Mouse (Mus musculus): Measurements from ENCODE around the gene Eif4b. TPM values are rescaled to one million over a fixed set of nuclear protein-coding genes. Genes with fewer than 3 reads are reported as not detected.

Eif4b gene
- total and polyA plus RNA-seq, 3 experiments = 536 to 652 (median 555) TPM

DNA sequence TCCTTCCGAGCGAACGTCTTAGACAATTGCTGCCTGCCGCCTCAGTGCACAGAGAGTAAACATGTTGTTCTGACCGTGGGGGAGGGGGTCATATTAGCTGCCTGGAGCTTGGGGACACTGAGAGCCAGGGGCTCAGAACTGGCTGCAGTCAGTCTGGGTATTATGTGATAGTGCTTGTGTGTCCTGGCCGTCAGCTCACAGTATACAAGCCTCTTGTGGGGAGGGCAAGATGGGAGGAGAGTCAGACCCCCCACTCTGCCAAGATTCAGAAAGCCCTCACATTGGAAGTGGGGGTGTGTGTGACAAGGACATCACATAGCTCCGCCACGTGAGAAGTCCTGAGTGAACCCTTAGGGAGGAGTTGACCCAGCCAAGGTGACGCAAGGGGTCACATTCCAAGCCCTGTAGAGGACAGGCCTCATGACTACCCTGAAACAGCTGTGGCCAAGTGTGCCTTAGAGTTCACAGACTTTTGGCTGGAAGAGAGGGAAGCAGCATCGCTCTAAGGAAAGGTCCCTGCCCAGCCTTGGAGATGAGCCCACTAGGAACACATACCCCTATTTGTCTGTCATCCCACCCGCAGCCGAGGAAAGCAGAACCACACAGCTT, 30.5 kb downstream of the Eif4b start:
- Histone ChIP-seq H3K4me2 (ENCODE audit: insufficient read depth, low read depth, poor library complexity, severe bottlenecking) (no peak overlapping the region), H3K4me3 (replicated peaks in 1 of 3; ENCODE audit: low read depth in 2 of 3, low read length in 2 of 3, poor library complexity in 1 of 3) (no peak overlapping the region), H3K27me3 (replicated peaks) (peaks cover 87% of the 10 kb centered on the region), H3K27ac (ENCODE audit: insufficient read depth, low read depth) (no peak overlapping the region), H3K4me1 (ENCODE audit: control insufficient read depth in 1 of 2, insufficient read depth in 2 of 2) (peaks cover 14 to 57% of the 10 kb centered on the region in 2 experiments), H3K9ac (ENCODE audit: insufficient read depth, low read depth) (no peak overlapping the region), H3K9me3 (replicated peaks; ENCODE audit: low read length) (no peaks in the 10 kb centered on the region), H3K79me2 (replicated peaks; ENCODE audit: control insufficient read depth, extremely low read depth, insufficient read depth, poor library complexity, severe bottlenecking) (no peaks in the 10 kb centered on the region), H3K36me3 (replicated peaks in 1 of 2; ENCODE audit: control insufficient read depth in 1 of 2, insufficient read depth in 1 of 2, low read length in 1 of 2) (peaks cover 0 to 4% of the 10 kb centered on the region in 2 experiments)
- dilution Hi-C loops (cut with MboI; ENCODE audit: extremely low pct_ligation_motif_present, extremely low pct_unique_long_range_greater_than_20kb, low sequenced_read_pairs) (no loop called here), in situ Hi-C loops (cut with MboI; ENCODE audit: low pct_ligation_motif_present, low pct_unique_long_range_greater_than_20kb, low sequenced_read_pairs) (loop anchor here (5.0 kb wide), 1 partner anchor 33 kb away; the partner anchor contains the start of gene Spryd3)
- TF ChIP-seq RCOR1 (conservative IDR thresholded peaks at IDR 0.05; ENCODE audit: low read depth, low read length) (no peak), MAZ (IDR thresholded peaks at IDR 0.05; ENCODE audit: low read depth, low read length) (no peak), JUN (IDR thresholded peaks at IDR 0.05; ENCODE audit: insufficient read depth, low read depth, low read length) (no peak), GABPA (IDR thresholded peaks at IDR 0.05; ENCODE audit: insufficient replicate concordance, low read depth, low read length) (no peak)
- no peak for DNase-seq (ENCODE audit: extremely low read depth)

DNA sequence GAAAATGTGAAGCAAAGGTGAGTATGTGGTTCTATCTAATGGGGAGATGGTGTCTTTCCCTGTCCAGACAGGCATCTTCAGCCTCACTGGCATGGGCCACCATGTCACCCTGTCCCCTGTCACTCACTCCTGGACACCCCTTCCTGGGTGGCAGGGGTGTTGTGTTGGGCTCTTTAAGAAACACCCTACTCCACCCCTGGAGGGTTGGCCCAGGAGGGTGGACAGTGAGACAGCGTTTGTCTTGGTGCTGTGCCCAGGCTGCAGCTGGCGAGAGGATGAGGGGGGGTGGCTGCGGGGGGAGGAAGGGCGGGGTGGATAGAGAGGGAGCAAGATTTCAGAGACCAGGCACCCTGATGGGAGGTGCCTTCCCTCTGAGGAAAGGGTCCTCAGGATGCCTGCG, 31.8 kb downstream of the Eif4b start:
- no peak overlapping the region for H3K27ac ChIP-seq (ENCODE audit: insufficient read depth, low read depth)
- H3K79me2 ChIP-seq (replicated peaks; ENCODE audit: control insufficient read depth, extremely low read depth, insufficient read depth, poor library complexity, severe bottlenecking) = no peaks in the 10 kb centered on the region
- DNase-seq (ENCODE audit: extremely low read depth) = no peak
- in situ Hi-C loops (cut with MboI; ENCODE audit: low pct_ligation_motif_present, low pct_unique_long_range_greater_than_20kb, low sequenced_read_pairs) = no loop called here
- no peak for TF ChIP-seq ZMIZ1 (IDR thresholded peaks at IDR 0.05; ENCODE audit: low read depth, low read length)
- TF ChIP-seq ZNF384 (IDR thresholded peaks at IDR 0.05; ENCODE audit: low read depth, low read length) = no peak
- no peak for TF ChIP-seq ZKSCAN1 (IDR thresholded peaks at IDR 0.05; ENCODE audit: borderline replicate concordance, low read depth, low read length)
- no peak for TF ChIP-seq MAFK (IDR thresholded peaks at IDR 0.05; ENCODE audit: insufficient replicate concordance, low read length)
- no peak for TF ChIP-seq CTCF (conservative IDR thresholded peaks at IDR 0.05 in 1 of 2, IDR thresholded peaks at IDR 0.05 in 1 of 2; ENCODE audit: low read depth in 2 of 2, low read length in 2 of 2)
- dilution Hi-C loops (cut with MboI; ENCODE audit: extremely low pct_ligation_motif_present, extremely low pct_unique_long_range_greater_than_20kb, low sequenced_read_pairs) = no loop called here
- H3K4me3 ChIP-seq (replicated peaks in 1 of 3; ENCODE audit: low read depth in 2 of 3, low read length in 2 of 3, poor library complexity in 1 of 3) = no peak overlapping the region
- peaks cover 78% of the 10 kb centered on the region for H3K27me3 ChIP-seq (replicated peaks)
- H3K9me3 ChIP-seq (replicated peaks; ENCODE audit: low read length) = no peaks in the 10 kb centered on the region
- H3K4me2 ChIP-seq (ENCODE audit: insufficient read depth, low read depth, poor library complexity, severe bottlenecking) = no peak overlapping the region
- no peaks in the 10 kb centered on the region for H3K36me3 ChIP-seq (replicated peaks in 1 of 2; ENCODE audit: control insufficient read depth in 1 of 2, insufficient read depth in 1 of 2, low read length in 1 of 2)
- H3K9ac ChIP-seq (ENCODE audit: insufficient read depth, low read depth) = no peak overlapping the region
- peaks cover 20 to 57% of the 10 kb centered on the region in 2 experiments for H3K4me1 ChIP-seq (ENCODE audit: control insufficient read depth in 1 of 2, insufficient read depth in 2 of 2)

DNA sequence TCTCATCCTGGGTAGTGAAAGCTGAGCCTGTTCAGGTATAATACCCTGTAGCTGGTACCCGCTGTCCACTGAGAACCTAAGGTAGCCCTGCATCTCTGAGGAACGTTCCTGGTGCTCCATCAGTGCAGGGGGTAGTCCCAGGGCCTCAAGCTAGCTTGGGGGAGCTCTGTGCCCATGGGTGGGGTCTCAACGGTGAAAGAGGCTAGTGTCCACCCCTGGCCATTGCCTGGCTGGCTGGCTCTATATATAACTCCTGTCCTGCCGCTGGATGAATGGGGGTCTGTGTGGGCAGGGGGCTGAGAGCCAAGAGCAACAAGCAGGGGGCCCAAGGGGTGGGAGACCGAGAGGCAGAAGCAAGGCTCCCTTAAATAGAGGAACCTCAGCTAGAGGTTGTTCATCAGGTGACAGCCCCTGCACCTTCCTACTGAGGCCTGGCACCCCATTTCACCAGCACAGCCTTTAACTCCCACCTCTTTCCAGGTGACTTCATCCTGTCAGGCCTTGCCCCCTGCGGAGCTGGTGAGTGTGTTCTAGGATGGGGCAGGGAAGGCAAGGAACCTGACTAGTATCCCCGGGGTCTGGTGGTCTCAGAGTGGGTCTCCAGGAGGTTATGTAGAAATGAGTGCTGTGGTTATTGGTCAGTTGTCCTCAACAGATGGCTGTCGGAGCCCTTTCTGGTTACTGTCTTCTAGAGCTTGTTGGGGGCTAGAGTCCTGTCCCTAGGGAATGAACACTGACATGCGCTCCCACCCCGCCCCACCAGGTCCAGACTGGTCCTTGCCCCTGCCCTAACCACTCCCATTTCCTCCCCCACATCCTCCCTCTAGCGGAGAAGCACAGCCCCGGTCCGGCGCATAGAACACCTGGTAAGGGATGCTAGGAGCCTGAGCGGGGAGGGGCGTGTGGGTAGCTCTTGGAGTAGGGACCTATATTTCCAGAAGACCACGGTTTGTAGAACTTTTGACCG, 32.5 kb downstream of the Eif4b start:
- no peak overlapping the region for H3K9ac ChIP-seq (ENCODE audit: insufficient read depth, low read depth)
- no peaks in the 10 kb centered on the region for H3K9me3 ChIP-seq (replicated peaks; ENCODE audit: low read length)
- peaks cover 25 to 57% of the 10 kb centered on the region in 2 experiments for H3K4me1 ChIP-seq (ENCODE audit: control insufficient read depth in 1 of 2, insufficient read depth in 2 of 2)
- in situ Hi-C loops (cut with MboI; ENCODE audit: low pct_ligation_motif_present, low pct_unique_long_range_greater_than_20kb, low sequenced_read_pairs) (no loop called here), dilution Hi-C loops (cut with MboI; ENCODE audit: extremely low pct_ligation_motif_present, extremely low pct_unique_long_range_greater_than_20kb, low sequenced_read_pairs) (no loop called here)
- TF ChIP-seq MYC (IDR thresholded peaks at IDR 0.05; ENCODE audit: low read depth, low read length) (0 out of 2 replicates have a peak, but pooled peaks have one; percentile 11), TCF12 (IDR thresholded peaks at IDR 0.05; ENCODE audit: low read depth, low read length) (no peak), MAZ (IDR thresholded peaks at IDR 0.05; ENCODE audit: low read depth, low read length) (peak; percentile 75), E2F4 (IDR thresholded peaks at IDR 0.05; ENCODE audit: insufficient replicate concordance, low read depth, low read length) (no peak), ELF1 (IDR thresholded peaks at IDR 0.05; ENCODE audit: low read depth, low read length) (0 out of 2 replicates have a peak, but pooled peaks have one; percentile 10), TBP (conservative IDR thresholded peaks at IDR 0.05; ENCODE audit: low read depth, low read length) (no peak), CTCF (conservative IDR thresholded peaks at IDR 0.05 in 1 of 2, IDR thresholded peaks at IDR 0.05 in 1 of 2; ENCODE audit: low read depth in 2 of 2, low read length in 2 of 2) (peak in 1 of 2 experiments; percentile 40; a peak in 2 of 4 replicates), NRF1 (IDR thresholded peaks at IDR 0.05; ENCODE audit: low read depth, low read length) (0 out of 2 replicates have a peak, but pooled peaks have one; percentile 26)
- peaks cover 72% of the 10 kb centered on the region for H3K27me3 ChIP-seq (replicated peaks)
- no peaks in the 10 kb centered on the region for H3K36me3 ChIP-seq (replicated peaks in 1 of 2; ENCODE audit: control insufficient read depth in 1 of 2, insufficient read depth in 1 of 2, low read length in 1 of 2)
- no peak overlapping the region for H3K4me3 ChIP-seq (replicated peaks in 1 of 3; ENCODE audit: low read depth in 2 of 3, low read length in 2 of 3, poor library complexity in 1 of 3)
- H3K79me2 ChIP-seq (replicated peaks; ENCODE audit: control insufficient read depth, extremely low read depth, insufficient read depth, poor library complexity, severe bottlenecking) = no peaks in the 10 kb centered on the region
- H3K27ac ChIP-seq (ENCODE audit: insufficient read depth, low read depth) = no peak overlapping the region
- peak; percentile 54 for DNase-seq (ENCODE audit: extremely low read depth)
- H3K4me2 ChIP-seq (ENCODE audit: insufficient read depth, low read depth, poor library complexity, severe bottlenecking) = peak overlapping the region; percentile 77
